Mouse (Mus musculus): ENCODE results near the gene Larp4. TPM values are rescaled to one million over a fixed set of nuclear protein-coding genes. Genes with fewer than 3 reads are reported as not detected.

The Larp4 gene
- total RNA-seq, 2 experiments from 2014 or later = 40.4 to 41.9 TPM

- DNase-seq = no peak
- intact Hi-C loops (cut with DNase I; ENCODE audit: low total_unique reads) = no loop called here
Measured at GRCm38 (mm10) chr15:99997114-99997804, 27.4 kb downstream of the Larp4 start.

GRCm38 (mm10) chr15:99999390-99999789, 29.5 kb downstream of the Larp4 start:
- no peak for DNase-seq
- intact Hi-C loops (cut with DNase I; ENCODE audit: low total_unique reads) = no loop called here

GRCm38 (mm10) chr15:100004677-100005273, 34.9 kb downstream of the Larp4 start:
- intact Hi-C loops (cut with DNase I; ENCODE audit: low total_unique reads) = no loop called here
- DNase-seq = no peak

DNA sequence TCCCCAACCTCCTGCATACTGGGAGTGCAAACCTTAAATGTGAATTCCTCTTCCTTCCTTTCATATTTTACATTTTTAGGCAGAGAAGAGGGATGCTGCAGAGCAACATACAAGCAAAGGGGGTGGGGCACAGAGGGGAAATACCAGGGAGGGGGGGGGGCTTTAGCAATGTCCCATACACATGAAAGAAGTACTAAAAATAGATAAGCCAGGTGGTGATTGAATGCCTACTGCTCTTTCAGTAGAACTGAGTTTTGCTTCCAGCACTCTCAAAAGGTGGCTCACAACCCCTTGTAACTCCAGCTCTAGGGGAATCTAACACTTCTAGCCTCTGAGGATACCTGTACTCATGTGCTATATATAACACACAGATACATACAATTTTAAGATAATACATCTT, 36.3 kb downstream of the Larp4 start:
- DNase-seq = no peak
- intact Hi-C loops (cut with DNase I; ENCODE audit: low total_unique reads) = no loop called here

DNA sequence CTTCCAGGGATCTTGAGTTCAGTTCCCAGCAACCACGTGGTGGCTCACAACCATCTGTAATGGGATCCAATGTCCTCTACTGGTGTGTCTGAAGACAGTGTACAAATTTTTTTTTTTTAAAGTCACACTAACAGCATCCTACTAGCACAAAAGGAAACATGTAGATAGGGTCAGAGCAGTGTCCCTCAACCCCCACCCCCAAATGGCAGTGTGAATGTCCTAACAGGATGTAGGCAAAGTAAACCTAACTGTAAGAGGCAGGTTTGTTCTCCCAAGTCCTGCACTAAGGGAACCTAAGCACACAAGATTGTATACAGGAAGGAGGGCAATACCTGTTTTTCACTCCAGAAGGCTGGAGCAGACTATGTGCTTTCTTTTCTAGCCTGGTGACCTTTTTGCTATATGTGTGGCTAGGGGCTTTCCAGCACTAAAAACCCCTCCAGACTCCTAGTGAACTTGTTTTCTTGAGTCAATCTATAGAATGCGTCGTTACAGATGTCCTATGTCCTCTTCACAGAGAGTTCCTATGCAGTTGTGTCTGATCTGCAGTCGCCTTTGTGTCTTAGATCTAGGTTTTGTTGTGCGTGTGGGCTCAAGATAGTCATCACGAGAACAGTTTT, 48.5 kb downstream of the Larp4 start:
- no peak for DNase-seq
- intact Hi-C loops (cut with DNase I; ENCODE audit: low total_unique reads) = no loop called here

GRCm38 (mm10) chr15:100021175-100021574, 51.3 kb downstream of the Larp4 start:
- intact Hi-C loops (cut with DNase I; ENCODE audit: low total_unique reads) = no loop called here

DNA sequence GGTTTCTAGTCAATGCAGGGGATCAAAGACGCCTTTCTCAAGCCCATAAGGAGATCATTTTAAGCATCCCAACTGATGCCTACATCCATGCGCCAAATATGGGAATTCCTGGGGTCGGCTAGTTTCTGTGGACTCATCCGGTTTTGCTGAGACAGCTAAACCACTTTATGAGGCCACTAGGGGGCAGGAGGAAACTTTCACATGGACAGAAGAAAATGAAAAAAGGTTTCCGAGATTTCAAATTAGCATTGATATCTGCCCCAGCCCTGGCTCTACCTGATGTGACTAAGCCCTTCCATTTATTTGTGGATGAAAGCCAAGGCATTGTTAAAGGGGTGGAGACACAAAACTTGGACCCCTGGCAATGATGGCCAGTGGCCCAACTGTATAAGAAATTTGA, 53.1 kb downstream of the Larp4 start:
- peak; percentile 11 for DNase-seq
- intact Hi-C loops (cut with DNase I; ENCODE audit: low total_unique reads) = no loop called here

More at GRCm38 (mm10) chr15:100021175-100021574, 51.3 kb downstream of the Larp4 start:
- no peak for DNase-seq

DNA sequence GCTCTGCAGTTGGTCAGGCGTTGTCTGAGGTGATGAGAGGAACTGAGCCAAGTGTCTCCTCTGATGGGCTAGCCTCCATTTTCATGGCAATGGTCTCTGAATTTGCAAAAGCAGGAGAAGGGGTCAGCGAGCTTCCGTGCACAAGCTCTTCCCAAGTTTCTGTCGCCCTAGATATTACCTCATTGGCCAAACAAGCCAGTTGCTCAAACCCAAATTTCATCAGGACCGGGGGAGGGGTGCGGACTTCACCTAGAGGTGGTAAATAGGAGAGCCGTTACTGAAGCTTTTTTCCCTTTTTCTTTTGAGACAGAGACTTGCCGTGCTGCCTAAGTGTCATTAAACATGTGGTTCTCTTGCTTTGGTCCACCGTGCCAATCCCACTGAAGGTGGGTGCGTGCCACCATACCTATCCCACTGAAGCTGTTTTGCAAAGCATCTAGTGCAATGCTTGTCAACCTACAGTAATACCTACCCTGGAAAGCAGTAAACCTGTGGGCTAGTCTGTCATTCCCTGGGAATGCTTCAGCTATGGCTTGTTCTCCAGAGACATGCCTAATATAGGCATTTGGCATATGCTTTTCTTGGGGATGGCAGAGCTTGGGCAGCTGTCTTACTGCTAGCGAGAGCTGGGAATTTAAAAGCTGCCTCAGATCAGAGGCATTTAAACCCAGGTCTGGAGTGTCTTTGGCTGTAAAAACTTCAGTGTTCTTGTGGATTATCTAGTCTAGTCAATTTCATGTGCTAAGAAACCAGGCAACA, 55.4 kb downstream of the Larp4 start:
- DNase-seq = no peak
- intact Hi-C loops (cut with DNase I; ENCODE audit: low total_unique reads) = no loop called here

DNA sequence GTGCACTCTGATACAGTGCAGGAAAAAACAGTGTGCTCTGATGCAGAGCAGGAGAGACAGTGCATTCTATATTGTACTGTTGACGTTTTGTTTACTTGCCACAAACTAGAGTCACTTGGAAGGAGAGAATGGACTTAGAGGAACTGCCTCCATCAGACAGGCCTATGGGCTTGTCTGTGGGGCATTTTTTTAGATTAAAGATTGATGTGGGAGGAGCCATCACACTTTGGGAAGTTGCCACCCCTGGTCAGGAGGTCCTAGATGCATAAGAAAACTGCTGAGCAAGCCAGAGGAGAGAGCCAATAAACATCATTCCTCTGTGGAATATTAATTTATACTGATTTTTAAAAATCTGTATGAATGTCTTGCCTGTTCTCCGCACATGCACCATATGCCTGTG, 58.3 kb downstream of the Larp4 start:
- no peak for DNase-seq
- intact Hi-C loops (cut with DNase I; ENCODE audit: low total_unique reads) = no loop called here

DNA sequence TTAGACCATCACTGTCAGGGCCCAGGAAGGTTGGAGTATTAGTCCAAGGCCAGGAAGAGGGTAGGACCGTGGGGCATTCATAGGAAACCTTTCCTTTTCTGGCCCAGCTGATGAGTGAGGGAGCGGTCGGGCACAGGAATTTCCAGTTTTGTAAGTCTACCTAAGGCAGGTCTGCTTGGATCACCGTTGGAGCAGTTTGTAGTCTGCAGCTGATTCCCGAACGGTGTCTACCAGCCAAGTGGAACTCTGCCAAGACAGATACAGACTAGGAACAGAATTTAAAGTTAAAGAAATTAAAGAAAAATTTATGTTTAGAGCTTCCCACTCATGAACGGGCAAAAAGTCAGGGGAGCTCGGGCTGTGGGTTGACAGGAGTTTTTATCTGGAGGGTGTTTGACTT, 59.6 kb downstream of the Larp4 start:
- intact Hi-C loops (cut with DNase I; ENCODE audit: low total_unique reads) = no loop called here

DNA sequence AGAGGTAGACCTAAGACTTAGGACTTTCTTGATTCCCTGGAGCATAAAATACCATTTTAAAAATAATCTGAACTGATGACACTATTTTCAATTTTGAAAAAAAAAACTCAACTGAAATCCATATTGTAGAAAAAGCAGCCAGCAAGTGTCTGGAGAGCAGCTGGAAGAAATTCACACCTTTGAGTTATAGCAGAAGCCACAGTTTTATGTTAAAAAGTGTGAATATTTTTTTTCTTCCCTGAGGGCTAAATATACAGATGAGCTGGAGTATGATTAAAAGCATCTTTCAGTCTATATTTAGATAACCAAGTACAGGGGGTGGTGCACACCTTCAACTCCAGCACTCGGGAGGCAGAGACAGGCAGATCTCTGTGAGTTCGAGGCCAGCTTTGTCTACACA, 60.0 kb downstream of the Larp4 start:
- intact Hi-C loops (cut with DNase I; ENCODE audit: low total_unique reads) = no loop called here
- no peak for DNase-seq

More for the DNA sequence above, 59.6 kb downstream of the Larp4 start:
- no peak for DNase-seq

DNA sequence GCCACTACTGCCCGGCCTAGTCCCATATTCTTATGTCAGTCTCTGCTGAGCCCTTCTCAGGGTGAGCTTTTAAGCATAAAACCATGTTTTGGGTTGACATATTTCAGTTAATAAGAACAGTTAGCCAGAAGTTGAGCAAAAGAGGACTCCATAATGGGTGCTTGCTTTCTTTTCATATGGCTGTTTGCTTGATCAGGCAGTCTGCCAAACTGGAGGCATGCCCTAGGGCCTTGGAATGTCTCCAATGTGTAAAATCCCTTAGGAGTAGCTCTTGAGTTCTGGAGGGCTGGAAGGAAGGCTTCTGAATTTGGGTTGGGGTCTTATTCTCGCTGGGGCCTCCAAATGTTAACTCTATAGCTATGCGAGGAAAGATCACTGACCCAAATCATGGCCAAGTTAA, 62.7 kb downstream of the Larp4 start:
- DNase-seq = no peak
- intact Hi-C loops (cut with DNase I; ENCODE audit: low total_unique reads) = no loop called here

DNA sequence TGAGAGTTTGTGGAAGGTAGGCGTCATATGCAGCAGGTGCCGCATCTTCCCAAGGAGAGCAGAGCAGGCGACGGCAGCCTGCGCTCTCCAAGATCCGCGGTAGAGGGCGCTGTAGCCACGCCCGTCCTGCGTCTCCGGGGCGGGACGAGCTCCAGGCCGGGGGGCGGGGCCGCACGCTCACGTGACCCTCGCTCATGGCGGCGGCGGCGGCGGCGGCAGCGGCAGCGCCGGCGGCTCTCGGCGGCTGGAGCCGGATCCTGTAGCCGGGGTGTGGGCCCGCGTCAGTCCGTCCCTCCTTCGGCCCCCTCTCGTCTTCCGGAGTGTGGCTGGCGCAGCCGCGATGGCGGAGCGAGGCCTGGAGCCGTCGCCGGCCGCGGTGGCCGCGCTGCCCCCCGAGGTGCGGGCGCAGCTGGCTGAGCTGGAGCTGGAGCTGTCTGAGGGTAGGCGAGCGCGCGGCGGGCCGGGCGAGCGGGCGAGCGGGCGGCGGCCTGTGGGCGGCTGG, 68.7 kb downstream of the Larp4 start, which contains the start of gene Dip2b:
Gene Dip2b (plus strand): TSS at position 195 of the 502 bp plus-strand sequence.
- peak; percentile 97 for DNase-seq
- intact Hi-C loops (cut with DNase I; ENCODE audit: low total_unique reads) = loop anchor here (2.0 kb wide), 1 partner anchor 90 kb away; no protein-coding TSS in a partner anchor

DNA sequence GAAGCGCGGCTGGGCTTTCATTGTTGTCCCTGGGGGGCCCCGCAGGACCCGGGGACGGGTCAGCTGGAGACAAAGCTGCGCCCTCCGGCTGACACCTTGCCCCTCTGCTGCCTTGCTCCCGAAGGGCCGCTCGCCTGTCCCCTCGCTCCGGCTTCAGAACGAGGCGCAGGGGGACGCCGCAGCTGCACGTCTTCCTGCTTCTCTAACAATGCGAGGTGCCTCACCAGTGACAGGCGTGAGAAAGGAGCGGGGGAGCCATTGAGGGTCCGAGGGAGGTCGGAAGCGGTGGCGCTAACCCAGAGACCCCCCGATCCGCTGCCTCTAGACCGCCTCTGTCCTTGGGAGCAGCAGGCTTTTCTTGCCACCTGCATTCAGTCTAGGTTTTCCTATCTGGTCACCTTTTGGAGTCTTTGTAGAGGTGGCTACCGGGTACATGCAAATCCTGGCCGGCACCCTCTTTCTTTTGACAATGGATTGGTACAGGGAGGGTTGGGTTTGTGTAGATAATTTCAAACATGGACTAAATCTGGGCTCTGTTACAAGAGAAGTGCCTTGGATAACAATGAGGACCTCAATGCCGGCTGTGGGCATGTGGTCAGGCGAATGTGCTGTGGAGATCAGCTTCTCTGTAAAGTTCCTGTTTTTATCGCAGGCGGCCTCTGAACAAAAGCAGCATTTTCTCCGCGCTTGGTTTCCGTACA, 69.3 kb downstream of the Larp4 start:
- DNase-seq = peak; percentile 48
- intact Hi-C loops (cut with DNase I; ENCODE audit: low total_unique reads) = loop anchor here (2.0 kb wide), 1 partner anchor 90 kb away; no protein-coding TSS in a partner anchor

DNA sequence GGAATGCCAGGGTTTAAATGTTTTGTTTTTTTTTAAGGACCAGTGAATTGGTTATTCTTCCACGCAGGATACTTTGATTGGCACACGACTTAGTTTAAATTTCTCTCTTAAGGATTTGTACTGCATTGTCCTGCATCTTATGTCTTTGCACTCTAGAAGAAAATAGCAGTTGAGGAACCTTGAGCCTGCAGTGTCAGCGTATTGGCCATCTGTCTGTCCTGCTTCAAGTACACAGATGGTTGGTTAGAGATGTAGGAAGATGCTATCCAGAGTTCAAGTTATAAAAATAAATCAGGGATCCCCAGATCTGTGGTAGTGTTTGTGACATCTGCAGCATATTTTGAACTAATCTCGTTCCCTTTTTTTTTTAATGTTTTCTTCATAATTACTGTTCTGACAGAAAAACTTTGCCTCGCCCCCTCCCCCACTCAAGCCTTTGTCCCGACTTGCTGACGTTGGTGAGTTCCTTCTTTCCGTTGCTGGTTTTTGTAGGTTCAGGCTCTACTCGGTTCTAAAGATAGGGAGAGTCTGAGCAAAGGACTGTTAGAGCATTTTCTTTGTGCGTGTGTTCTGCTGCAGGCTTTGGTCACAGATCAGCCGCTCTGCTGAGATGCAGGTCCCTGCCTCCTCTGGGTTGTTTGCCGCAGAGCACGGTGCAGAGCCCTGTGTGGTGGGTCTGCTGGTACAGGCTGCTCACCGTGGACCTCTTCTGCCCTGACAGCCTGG, 70.8 kb downstream of the Larp4 start:
- intact Hi-C loops (cut with DNase I; ENCODE audit: low total_unique reads) = no loop called here
- no peak for DNase-seq

GRCm38 (mm10) chr15:100041267-100042047, 71.6 kb downstream of the Larp4 start:
- DNase-seq = no peak
- intact Hi-C loops (cut with DNase I; ENCODE audit: low total_unique reads) = no loop called here

GRCm38 (mm10) chr15:100042048-100042400, 72.2 kb downstream of the Larp4 start:
- no peak for DNase-seq
- intact Hi-C loops (cut with DNase I; ENCODE audit: low total_unique reads) = no loop called here

DNA sequence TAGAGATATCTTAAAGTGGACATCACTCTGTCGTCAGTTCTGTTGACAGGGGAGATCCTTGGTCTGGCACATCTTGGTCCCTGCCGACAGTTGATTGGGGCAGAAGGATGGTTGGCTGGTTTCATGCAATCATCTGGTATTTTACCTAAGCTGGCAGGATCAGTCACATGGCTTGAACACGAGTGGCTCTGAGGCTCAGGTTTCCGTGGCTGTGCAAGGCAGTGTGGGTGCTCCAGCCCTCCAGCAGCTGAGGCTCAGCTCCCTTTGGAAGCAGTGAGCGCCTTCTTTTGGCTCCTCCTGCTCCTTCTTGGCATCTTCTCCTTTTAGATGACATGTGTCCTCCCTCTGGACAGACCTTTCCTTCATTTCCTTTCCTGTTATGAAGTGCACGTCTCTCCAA, 75.7 kb downstream of the Larp4 start:
- intact Hi-C loops (cut with DNase I; ENCODE audit: low total_unique reads) = loop anchor here (5.0 kb wide), 1 partner anchor 77 kb away; no protein-coding TSS in a partner anchor
- peak; percentile 20 for DNase-seq

All from gastrocnemius, postnatal 14 days (tissue).